Mouse (Mus musculus): ENCODE results near the gene Baiap2l2.

DNA sequence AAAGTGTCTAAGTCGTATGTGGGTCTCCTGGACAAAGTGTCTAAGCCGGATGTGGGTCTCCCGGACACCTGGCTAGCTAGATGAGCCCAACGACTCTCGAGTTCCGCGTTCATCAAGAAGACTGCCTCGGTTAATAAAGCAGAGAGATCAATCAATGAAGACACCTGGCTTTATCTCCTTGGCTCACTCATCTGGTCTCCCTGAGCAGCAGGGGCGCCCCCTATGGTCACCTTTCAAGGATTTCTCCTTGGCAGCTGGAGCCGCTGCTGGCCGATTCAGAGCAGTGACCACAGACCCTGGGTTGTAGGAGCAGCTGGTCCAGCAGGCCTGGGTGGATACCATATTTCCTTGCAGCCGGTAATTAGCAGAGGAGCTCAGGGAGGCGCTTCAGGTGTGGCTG, 23.0 kb downstream of the Baiap2l2 start:
- no peak for TF ChIP-seq GATA1 (IDR thresholded peaks at IDR 0.05; ENCODE audit: low read length)
- no peak for TF ChIP-seq TAL1 (IDR thresholded peaks at IDR 0.05; ENCODE audit: low read length)

Data from erythroblast, embryonic 14.5 days (primary cell).